Mouse (Mus musculus): Measurements from ENCODE around the gene Hbb-bs.

GRCm38 (mm10) chr7:103791721-103792120 is 36.2 kb downstream of the Hbb-bs start, which contains the start of gene Olfr67:
- TF ChIP-seq CTCF (IDR thresholded peaks at IDR 0.05; ENCODE audit: control insufficient read depth, insufficient read depth, low read length) (no peak), POLR2A (IDR thresholded peaks at IDR 0.05; ENCODE audit: borderline replicate concordance, control insufficient read depth, low read depth, low read length) (no peak)
